Mouse (Mus musculus) liver, embryonic 15.5 days (tissue): ENCODE results near the gene Rgs12. TPM values are rescaled to one million over a fixed set of nuclear protein-coding genes. Genes with fewer than 3 reads are reported as not detected.

Experiments used
- ATAC-seq: fragments of 200-750 bp; cut with Nextera tagmentation; 2 replicates; pipeline ENCODE4 v1.8.0; 2017; ENCODE audit warnings: moderate number of reproducible peaks, mild to moderate bottlenecking, moderate library complexity; ENCODE audit not compliant: insufficient read depth
- H3K27ac ChIP-seq: fragments of 300-500 bp; sonication (generic); replicated peaks from 2 replicates; pipeline ENCODE4 v1.5.1; 2015; ENCODE audit warnings: mild to moderate bottlenecking, inconsistent platforms
- H3K27me3 ChIP-seq: fragments of 300-500 bp; sonication (generic); 2 replicates; pipeline ENCODE4 v1.6.1; 2015; ENCODE audit warnings: mild to moderate bottlenecking, inconsistent platforms
- H3K36me3 ChIP-seq: fragments of 300-500 bp; sonication (generic); replicated peaks from 2 replicates; pipeline ENCODE4 v1.6.1; 2015; ENCODE audit warnings: moderate library complexity, mild to moderate bottlenecking, inconsistent platforms
- H3K4me1 ChIP-seq: fragments of 300-500 bp; sonication (generic); replicated peaks from 2 replicates; pipeline ENCODE4 v1.6.1; 2015; ENCODE audit warnings: inconsistent platforms
- H3K4me2 ChIP-seq: fragments of 300-500 bp; sonication (generic); 2 replicates; pipeline ENCODE4 v1.6.1; 2015; ENCODE audit warnings: moderate library complexity, mild to moderate bottlenecking, inconsistent platforms
- H3K4me3 ChIP-seq: fragments of 300-500 bp; sonication (generic); replicated peaks from 2 replicates; pipeline ENCODE4 v1.5.1; 2015; ENCODE audit warnings: mild to moderate bottlenecking, inconsistent platforms
- H3K9ac ChIP-seq: fragments of 300-500 bp; sonication (generic); 2 replicates; pipeline ENCODE4 v1.6.1; 2015; ENCODE audit warnings: moderate library complexity, mild to moderate bottlenecking, inconsistent platforms
- H3K9me3 ChIP-seq: fragments of 300-500 bp; sonication (generic); replicated peaks from 2 replicates; pipeline ENCODE4 v1.6.1; 2016; ENCODE audit warnings: inconsistent platforms
- WGBS: fragments of 180-500 bp; shearing (Covaris S2); methylation state at CpG from one replicate; pipeline ENCODE4 v1.1.7; 2015; ENCODE audit warnings: mixed read lengths; ENCODE audit not compliant: insufficient replicate concordance; 5-methylcytosine and 5-hydroxymethylcytosine counted together
- microRNA-seq: library from miRNA; unstranded; fragments of <30 nt; microRNA quantifications from one replicate; pipeline ENCODE4, GENCODE M21; 2016
- polyA plus RNA-seq: library from polyadenylated mRNA; unstranded; fragments of >200 nt; fragmentation: Nextera tagmentation; extraction: Ambion mirVana; gene quantifications from 2 replicates; pipeline ENCODE4 v1.2.1, GENCODE M21; 2015

Gene Rgs12
- polyA plus RNA-seq, 1 experiment from 2014 or later = 17.0 TPM

DNA sequence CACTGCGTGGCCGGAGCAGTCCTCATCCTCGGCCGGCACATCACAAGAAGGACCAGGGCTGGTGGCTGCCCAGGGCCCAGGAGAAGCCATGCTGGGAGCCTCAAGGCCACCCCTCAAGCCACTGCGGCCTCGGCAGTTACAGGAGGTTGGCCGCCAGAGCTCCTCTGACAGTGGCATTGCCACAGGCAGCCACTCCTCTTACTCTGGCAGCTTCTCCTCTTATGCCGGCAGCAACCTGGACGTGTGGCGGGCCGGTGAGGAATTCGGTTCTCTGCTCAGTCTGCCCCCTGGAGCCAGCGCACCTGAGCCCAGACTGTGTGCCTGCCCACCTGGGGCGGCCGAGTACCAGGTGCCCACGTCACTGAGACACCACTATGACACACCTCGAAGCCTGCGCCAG lies 129.9 kb downstream of the Rgs12 start:
- H3K27ac ChIP-seq = no peak overlapping the region
- 42% methylated on average over 18 of the region's 18 CpGs for WGBS
- H3K9ac ChIP-seq = no peak overlapping the region
- no peak overlapping the region for H3K4me2 ChIP-seq
- H3K4me3 ChIP-seq = no peak overlapping the region
- no peaks in the 10 kb centered on the region for H3K9me3 ChIP-seq
- no peaks in the 10 kb centered on the region for H3K36me3 ChIP-seq
- peaks cover 22% of the 10 kb centered on the region for H3K27me3 ChIP-seq
- no peaks in the 10 kb centered on the region for H3K4me1 ChIP-seq
- no peak for ATAC-seq

DNA sequence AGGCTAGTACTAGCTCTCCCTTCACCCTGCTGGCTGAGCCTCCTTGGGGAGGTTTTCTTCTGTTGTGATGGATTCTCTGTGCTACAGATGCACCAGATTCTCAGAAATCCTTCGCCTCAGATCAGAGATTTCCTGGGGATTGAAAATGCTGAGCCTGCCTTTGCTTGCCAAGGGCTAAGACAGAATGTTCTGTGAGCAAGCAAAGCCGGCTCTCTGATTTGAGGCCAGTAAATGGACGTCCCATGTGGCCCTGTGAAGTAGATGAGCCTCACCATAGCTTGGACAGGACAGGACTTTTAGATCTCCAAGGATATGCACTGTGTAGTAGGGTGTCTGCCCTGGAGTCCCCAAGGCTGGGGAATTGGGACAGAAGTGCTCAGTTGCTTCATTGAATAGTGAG lies 135.7 kb downstream of the Rgs12 start:
- no peak for ATAC-seq
- WGBS = 57% methylated on average over 3 of the region's 3 CpGs
- H3K9ac ChIP-seq = no peak overlapping the region
- H3K4me2 ChIP-seq = no peak overlapping the region
- H3K9me3 ChIP-seq = no peaks in the 10 kb centered on the region
- peaks cover 9% of the 10 kb centered on the region; the same call in 1 of the 2 replicates for H3K27me3 ChIP-seq
- no peak overlapping the region for H3K27ac ChIP-seq
- H3K36me3 ChIP-seq = no peaks in the 10 kb centered on the region
- H3K4me1 ChIP-seq = no peaks in the 10 kb centered on the region
- H3K4me3 ChIP-seq = no peak overlapping the region

DNA sequence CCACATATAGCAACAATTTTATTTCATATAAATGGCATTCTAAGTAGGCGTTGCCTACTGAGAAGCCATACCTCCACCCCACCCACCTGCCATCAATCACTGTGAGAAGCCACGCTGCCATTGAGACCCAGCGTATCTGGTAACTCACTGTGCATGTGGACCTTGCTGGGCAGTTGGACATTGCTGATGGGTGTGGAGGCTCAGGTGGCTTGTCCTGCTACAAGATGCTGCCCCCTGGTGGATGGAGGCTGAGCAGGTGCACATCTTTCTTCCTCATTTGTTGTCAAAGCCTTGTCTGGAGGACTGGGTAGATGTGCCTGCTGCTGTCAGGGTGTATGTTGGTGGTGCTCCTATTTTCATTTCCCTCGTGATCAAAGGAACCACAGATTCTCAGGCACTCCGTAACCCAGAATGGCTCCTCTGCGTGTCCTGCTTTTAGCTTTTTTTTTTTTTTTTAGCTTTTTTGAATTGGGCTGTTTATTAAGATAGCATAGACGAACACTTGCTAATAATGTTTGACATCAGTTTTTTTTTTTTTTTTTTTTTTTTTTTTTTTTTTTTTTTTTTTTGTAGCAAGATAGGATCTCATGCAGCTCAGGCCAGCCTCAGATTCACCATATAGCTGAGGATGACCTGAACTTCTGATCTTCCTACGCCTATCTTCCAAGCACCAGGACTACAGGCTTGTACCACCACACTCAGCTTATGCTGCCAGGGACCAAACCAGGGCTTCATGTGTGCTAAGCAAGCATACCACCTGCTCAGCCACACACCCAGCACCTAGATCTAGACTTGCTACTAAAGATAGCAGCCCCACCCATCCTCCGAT lies 139.8 kb downstream of the Rgs12 start:
- no peak for ATAC-seq
- peaks cover 32% of the 10 kb centered on the region for H3K36me3 ChIP-seq
- H3K27me3 ChIP-seq = peaks cover 6% of the 10 kb centered on the region; the same call in 1 of the 2 replicates
- H3K27ac ChIP-seq = no peak overlapping the region
- no peak overlapping the region for H3K4me2 ChIP-seq
- no peak overlapping the region for H3K4me3 ChIP-seq
- WGBS = 54% methylated on average over 9 of the region's 9 CpGs
- H3K9ac ChIP-seq = no peak overlapping the region
- no peaks in the 10 kb centered on the region for H3K4me1 ChIP-seq
- no peaks in the 10 kb centered on the region for H3K9me3 ChIP-seq

Small RNA genes lying within 50 kb of the gene (microRNA-seq; reads per million reads assigned to microRNA genes)
- 2.3 reads per million for gene Mir3097

Other genes with a start within 250 kb of the Rgs12 start
- 4.8 and 6.1 TPM in 2 replicates for gene Htt, start 187.7 kb upstream of the Rgs12 start, polyA plus RNA-seq
- gene Msantd1, start 41.4 kb upstream of the Rgs12 start, polyA plus RNA-seq = 0.10 and 0.30 TPM in 2 replicates
- 129 and 201 TPM in 2 replicates for gene Hgfac, start 92.1 kb downstream of the Rgs12 start, polyA plus RNA-seq
- gene Dok7, start 107.3 kb downstream of the Rgs12 start, polyA plus RNA-seq = 0.15 and 0.22 TPM in 2 replicates
- gene Lrpap1, start 156.3 kb downstream of the Rgs12 start, polyA plus RNA-seq = 77.9 and 82.8 TPM in 2 replicates